Mouse (Mus musculus) megakaryocyte progenitor cell, adult 5-6 weeks (primary cell): ENCODE measurements around the gene Gm10643. TPM values are rescaled to one million over a fixed set of nuclear protein-coding genes. Genes with fewer than 3 reads are reported as not detected.
A peak's percentile ranks its signal among the peaks of the same experiment; 100 is the strongest.

Experiments
- ATAC-seq: replicated peaks from 2 replicates; pipeline ENCODE4 v1.8.0; 2016; ENCODE audit warnings: mild to moderate bottlenecking, moderate TSS enrichment, inconsistent platforms; ENCODE audit not compliant: poor library complexity
- total RNA-seq, 2 experiments: library from RNA; stranded (forward) in 1 of 2; stranded (reverse) in 1 of 2; fragments of 157-497, 149-512 nt in 1 of 2; fragments of 200-1000 nt in 1 of 2; gene quantifications; 2 replicates each; pipeline versions ENCODE4 v1.2.3 to v1.2.4; 2015 to 2017

Gene Gm10643
- total RNA-seq (2015) (1.9 and 2.0 TPM in 2 replicates), total RNA-seq (2017) (1.5 and 1.6 TPM in 2 replicates)

GRCm38 (mm10) chr8:84065037-84065436 is at the start of gene Gm10643:
Gene Gm10643, minus strand, starts transcription at chr8:84065137.
- ATAC-seq: no peak

GRCm38 (mm10) chr8:84106216-84107040 is 41.5 kb upstream of the Gm10643 start:
- no peak for ATAC-seq

DNA sequence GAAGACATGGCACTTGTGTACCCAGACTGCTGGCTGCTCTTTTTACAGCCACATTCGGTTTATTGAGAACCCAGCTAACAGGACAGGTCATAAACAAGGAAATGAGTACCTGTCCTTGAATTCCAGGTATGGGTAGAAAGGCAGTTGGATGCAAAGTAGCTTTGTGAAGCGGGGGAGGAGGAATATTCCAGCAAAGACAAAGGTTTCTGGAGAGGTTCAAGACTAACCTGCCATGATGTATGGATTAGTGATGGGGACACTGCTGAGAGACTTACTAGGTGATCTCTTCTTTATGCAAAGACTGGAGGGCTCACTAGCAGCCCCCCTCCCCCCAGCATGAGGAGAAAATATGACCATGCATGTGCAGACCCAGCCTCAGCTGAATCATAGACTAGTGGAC is 40.7 kb upstream of the Gm10643 start:
- no peak for ATAC-seq

- peak; percentile 96 for ATAC-seq
These were observed 40.0 kb upstream of the Gm10643 start, which contains the start of gene Dcaf15 for GRCm38 (mm10) chr8:84104697-84105609. Gene Dcaf15, minus strand, starts transcription at chr8:84104768.

DNA sequence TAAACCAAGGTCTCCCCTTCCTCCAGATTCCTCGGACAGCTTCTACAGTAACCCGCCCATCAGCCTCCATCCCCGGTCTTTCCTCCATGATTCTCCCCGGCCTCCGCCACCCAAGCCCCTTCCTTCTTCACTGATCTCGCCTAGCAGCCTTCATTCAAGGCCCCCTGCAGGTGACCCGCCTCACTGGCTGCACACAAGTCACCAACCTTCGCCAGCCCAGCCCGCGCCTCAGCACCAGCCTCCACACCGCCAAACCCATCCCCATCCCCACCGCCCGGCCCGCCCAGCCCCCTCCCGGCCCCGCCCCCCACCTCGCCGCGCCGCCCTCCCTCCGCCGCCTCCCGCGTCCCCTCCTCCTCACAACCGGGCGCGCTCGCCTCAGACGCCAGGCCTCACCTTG is 39.3 kb upstream of the Gm10643 start:
- ATAC-seq: peak; percentile 64

GRCm38 (mm10) chr8:84103601-84104000 is 38.7 kb upstream of the Gm10643 start:
- no peak for ATAC-seq

GRCm38 (mm10) chr8:84101476-84102270 is 36.7 kb upstream of the Gm10643 start:
- no peak for ATAC-seq

- no peak for ATAC-seq
These were observed 33.4 kb upstream of the Gm10643 start for GRCm38 (mm10) chr8:84098376-84098775.

DNA sequence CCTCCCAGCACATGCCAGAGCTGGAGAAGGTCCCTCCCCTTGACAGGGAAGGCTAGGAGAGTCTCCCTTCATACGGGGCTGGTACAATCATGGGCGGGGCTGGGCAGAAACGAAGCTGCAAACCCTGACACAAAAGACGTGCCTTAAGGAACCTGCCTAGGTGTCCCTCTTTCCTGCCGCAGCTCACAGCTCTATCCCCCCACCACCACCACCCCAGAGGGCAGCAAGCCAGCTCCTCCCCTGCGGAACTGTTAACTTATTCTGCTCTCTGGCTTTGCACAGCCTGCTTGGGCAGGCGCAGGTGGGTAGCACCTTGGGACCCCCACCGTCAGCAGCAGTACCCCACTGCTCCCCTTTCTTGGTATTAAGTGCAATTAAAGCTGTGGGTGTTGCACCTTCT is 31.1 kb upstream of the Gm10643 start:
- no peak for ATAC-seq

DNA sequence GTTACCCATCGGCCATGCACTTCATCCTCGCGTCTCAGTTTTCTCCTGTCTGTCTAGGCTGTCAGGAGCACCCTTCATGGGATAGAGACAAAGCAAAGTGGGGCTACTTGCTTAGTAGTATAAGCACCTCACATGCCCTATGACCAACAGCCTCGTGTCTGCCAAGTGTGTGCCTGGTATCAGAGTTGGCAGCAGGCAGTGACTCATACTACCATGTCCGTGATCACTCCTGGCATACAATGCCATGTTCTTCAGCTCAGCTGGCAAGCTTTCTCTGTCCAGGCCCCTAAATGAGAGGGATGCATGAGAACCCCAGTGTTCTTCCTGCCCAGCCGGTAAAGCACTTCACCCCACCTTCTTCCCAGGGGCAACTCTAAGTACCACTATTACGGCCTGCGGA is 25.6 kb upstream of the Gm10643 start:
- ATAC-seq: no peak

- ATAC-seq: no peak
These were observed 24.3 kb upstream of the Gm10643 start for GRCm38 (mm10) chr8:84089277-84089676.

DNA sequence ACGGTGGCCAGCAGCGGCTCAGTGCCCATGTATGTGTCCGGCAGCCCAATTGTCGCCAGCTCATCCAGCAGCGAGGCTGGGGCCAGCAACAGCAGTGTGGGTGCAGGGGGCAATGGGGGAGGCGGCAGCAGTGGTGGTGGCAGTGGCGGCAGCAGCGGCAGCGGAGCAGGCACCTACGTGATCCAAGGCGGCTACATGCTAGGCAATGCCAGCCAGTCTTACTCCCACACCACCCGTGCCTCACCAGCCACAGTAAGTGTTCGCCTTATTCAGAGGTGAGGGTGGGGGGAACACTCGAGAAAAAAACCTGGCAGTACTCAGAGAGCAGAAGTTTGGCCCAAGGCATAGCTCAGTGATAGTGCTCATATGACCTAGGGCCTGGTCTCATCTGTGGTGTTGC is 22.9 kb upstream of the Gm10643 start:
- no peak for ATAC-seq

GRCm38 (mm10) chr8:84087156-84087555 is 22.2 kb upstream of the Gm10643 start:
- no peak for ATAC-seq

DNA sequence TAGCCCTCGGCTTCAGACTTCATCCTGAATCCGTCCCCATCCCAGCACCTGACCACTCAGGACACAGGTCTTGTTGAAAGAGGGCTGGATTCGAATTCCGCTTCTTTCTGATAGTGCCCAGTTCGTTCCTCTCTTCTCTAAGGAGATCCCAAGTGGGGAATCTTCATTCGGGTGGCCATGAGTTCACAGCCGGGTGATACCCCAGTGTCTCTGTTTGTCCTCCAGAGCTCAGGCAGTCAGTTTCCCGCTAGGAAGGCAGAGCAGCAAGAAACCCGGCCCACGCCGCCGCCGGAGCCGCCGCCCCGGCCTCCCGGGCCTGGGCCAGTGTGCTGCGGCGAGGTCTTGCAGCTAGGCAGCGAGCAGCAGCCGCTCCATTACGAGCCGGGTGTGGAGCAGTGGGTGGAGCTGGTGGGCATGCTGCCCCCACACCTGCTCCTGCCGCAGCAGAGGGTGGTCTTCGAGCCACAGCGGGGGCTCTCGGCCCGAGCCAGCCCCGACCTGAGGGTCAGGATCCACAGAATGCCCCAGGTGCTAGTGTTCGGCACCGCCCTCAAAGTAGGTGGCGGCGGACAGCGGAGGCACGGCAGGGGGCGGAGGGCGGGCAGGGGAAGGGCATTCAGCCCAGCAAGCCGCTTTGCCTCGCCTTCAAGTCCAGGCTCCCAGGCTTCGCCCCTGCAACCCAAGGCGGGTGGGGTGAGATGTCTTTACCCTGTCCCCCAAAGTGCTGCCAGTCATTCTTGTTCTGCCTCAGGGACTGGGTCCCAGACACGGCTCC is 19.6 kb upstream of the Gm10643 start:
- ATAC-seq: no peak

DNA sequence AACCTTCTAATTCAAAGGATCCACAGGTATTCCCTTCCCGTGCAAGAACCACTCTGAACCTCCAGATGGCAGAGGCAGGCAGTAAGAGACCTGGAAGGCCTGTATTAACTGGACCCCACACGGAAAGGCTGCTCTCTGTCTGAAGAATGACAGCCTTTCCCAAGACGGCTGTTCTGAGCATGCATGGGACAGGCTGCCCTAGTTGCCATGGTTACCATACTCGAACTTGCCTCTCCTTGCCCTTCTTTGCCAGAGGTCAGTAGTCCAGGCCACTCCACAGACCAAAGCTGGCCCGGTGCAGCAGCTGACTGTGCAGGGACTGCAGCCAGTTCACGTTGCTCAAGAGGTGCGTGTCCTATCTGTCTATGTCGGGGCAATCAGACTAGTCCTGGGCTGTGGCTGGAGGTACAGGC is 18.9 kb upstream of the Gm10643 start:
- ATAC-seq: no peak

DNA sequence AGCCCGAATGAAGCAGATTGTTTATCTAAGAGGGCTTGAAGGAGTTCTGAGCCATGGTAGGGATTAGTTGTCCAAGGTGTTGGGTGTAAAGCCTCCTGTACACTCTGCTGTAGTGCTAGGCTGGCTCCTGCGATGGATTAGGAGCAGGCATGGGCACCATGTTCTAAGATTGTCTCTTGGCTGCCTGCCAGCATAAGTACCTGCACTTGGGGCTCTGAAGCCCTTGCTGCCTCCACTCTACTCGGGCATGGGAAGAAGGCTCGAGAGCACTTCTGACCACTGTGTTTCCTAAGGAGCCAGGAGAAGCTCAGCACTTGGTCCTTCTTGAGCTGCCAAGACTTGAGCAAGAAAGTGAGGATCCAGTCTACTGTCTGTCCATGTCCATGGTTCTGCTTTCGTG is 14.3 kb upstream of the Gm10643 start:
- no peak for ATAC-seq

- no peak for ATAC-seq
These were observed 11.9 kb upstream of the Gm10643 start for GRCm38 (mm10) chr8:84076849-84077248.

GRCm38 (mm10) chr8:84076412-84076811 is 11.5 kb upstream of the Gm10643 start:
- peak; percentile 32; the same call in 1 of the 2 replicates for ATAC-seq

- no peak for ATAC-seq
These were observed 8.5 kb upstream of the Gm10643 start for GRCm38 (mm10) chr8:84073230-84073976.
